Mouse (Mus musculus) kidney, adult 2 months (tissue): Measurements from ENCODE around the gene Rasgef1c. TPM values are rescaled to one million over a fixed set of nuclear protein-coding genes. Genes with fewer than 3 reads are reported as not detected.
A peak's percentile ranks its signal among the peaks of the same experiment; 100 is the strongest.

ENCODE experiments used
- DNase-seq: peaks from one replicate; pipeline ENCODE4 v3.0.0; 2021
- H3K27ac ChIP-seq: fragments of 200-500 bp; 2 replicates; pipeline ENCODE4 v1.5.1; 2012; ENCODE audit warnings: low read depth, low read length, control low read depth, inconsistent platforms; ENCODE audit not compliant: insufficient read depth
- H3K27me3 ChIP-seq: fragments of 200-500 bp; replicated peaks from 2 replicates; pipeline ENCODE4 v1.6.1; 2012; ENCODE audit warnings: mild to moderate bottlenecking, moderate library complexity, low read length, inconsistent platforms; ENCODE audit not compliant: control insufficient read depth, insufficient read depth
- H3K36me3 ChIP-seq: fragments of 200-500 bp; 2 replicates; pipeline ENCODE4 v1.6.1; 2012; ENCODE audit warnings: mild to moderate bottlenecking, moderate library complexity, low read length, inconsistent platforms; ENCODE audit not compliant: control insufficient read depth, insufficient read depth
- H3K4me1 ChIP-seq: fragments of 200-500 bp; 2 replicates; pipeline ENCODE4 v1.6.1; 2011; ENCODE audit warnings: low read length; ENCODE audit not compliant: control insufficient read depth, insufficient read depth
- H3K4me3 ChIP-seq: fragments of 200-500 bp; 2 replicates; pipeline ENCODE4 v1.5.1; 2011; ENCODE audit warnings: mild to moderate bottlenecking, low read depth, low read length, control low read depth; ENCODE audit not compliant: insufficient read depth
- CTCF ChIP-seq: fragments of 200-500 bp; conservative IDR thresholded peaks from 2 replicates; pipeline ENCODE4 v1.5.1; 2011; ENCODE audit warnings: low read depth, mild to moderate bottlenecking, control low read depth, low read length, moderate library complexity, mixed read lengths; ENCODE audit not compliant: insufficient read depth, insufficient read length
- POLR2A ChIP-seq: fragments of 200-500 bp; IDR thresholded peaks from one replicate; pipeline ENCODE4 v1.6.1; 2011; ENCODE audit warnings: low read depth, low read length, control low read depth
- WGBS: fragments of 180-500 bp; shearing (Covaris S2); methylation state at CpG from one replicate; pipeline ENCODE4 v1.1.7; 2018; 5-methylcytosine and 5-hydroxymethylcytosine counted together
- polyA plus RNA-seq: library from polyadenylated mRNA; depleted of rRNA; stranded (reverse); fragments of >200 nt; gene quantifications from 2 replicates; pipeline ENCODE4 v1.2.3, GENCODE M21; 2012

Rasgef1c gene
- polyA plus RNA-seq, 1 experiment, result 0.11 TPM

DNA sequence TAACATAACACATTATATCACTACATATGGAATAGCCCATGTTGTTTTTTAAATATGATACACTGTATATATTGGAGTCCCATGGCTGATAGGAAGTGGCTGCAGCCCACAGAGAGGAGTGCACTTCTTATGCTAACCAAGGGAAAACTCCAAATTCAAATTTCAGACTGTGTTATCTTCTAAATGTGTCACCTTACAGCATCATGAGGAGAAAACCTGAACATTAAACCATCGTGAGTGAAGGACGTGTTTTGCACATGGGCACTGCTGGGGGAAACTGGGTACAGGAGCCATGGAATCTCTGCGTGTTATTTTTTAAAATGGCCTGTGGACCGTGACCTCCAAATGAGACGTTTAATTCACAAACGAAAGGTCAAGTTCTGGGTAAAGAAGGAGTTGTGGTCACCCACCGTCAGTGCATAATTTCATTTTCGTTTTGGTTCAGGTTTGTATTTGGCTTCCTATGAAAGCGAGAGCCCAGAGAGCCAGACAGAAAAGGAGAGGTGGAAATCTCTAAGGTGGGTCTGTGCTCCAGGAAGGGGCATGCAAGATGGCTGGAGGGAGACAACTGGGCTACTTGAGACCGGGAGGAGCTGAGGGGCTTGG is 76.4 kb downstream of the Rasgef1c start:
- no peaks in the 10 kb centered on the region for H3K4me1 ChIP-seq
- H3K36me3 ChIP-seq, result no peaks in the 10 kb centered on the region
- H3K27me3 ChIP-seq, result no peaks in the 10 kb centered on the region
- WGBS, result 68% methylated on average over 10 of the region's 10 CpGs
- TF ChIP-seq POLR2A (no peak), CTCF (no peak)
- no peak for DNase-seq
- H3K4me3 ChIP-seq, result no peak overlapping the region
- H3K27ac ChIP-seq, result no peak overlapping the region

DNA sequence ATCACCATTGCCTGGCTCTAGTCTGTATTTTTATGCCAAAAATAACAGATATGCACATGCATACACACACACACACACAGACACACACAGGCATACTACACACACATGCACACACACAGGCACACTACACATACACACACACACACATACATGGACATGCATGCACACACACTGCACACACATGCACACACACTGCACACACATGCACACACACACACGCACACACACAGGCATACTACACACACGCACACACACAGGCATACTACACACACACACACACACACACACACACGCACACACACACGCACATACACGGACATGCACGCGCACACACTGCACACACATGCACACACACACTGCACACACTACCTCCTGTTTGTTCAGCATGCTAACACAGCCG is 77.3 kb downstream of the Rasgef1c start:
- H3K27me3 ChIP-seq, result no peaks in the 10 kb centered on the region
- H3K4me3 ChIP-seq, result no peak overlapping the region
- H3K36me3 ChIP-seq, result no peaks in the 10 kb centered on the region
- TF ChIP-seq POLR2A (no peak), CTCF (no peak)
- 92% methylated on average over 8 of the region's 8 CpGs for WGBS
- no peak for DNase-seq
- no peaks in the 10 kb centered on the region for H3K4me1 ChIP-seq
- no peak overlapping the region for H3K27ac ChIP-seq

DNA sequence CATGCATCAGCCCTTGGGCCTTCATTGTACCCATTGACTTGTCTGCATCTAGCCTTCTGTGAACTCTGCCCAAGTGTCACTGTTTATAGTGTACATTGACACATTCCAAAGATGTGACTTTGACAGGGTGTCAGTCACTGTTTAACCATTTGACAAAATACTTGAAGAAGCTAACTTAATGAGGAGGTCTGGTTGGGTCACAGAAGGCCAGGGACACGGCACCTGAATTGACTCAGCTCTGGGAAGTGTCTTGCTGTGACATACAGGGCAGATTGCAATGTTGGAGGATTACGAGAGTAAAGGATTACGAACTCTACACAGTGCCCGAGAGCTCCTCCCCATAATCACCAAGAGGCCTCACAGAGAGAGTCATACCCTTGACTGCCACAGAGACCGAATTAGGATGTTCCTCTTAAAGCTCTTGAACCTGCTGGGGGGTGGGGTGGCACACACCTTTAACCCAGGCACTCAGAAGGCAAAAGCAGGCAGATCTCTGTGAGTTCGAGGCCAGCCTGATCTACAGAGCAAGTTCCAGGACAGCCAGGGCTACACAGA is 79.1 kb downstream of the Rasgef1c start:
- no peaks in the 10 kb centered on the region for H3K27me3 ChIP-seq
- no peaks in the 10 kb centered on the region for H3K4me1 ChIP-seq
- H3K36me3 ChIP-seq, result no peaks in the 10 kb centered on the region
- WGBS, result 82% methylated on average over 6 of the region's 6 CpGs
- no peak overlapping the region for H3K27ac ChIP-seq
- H3K4me3 ChIP-seq, result no peak overlapping the region
- TF ChIP-seq CTCF (no peak), POLR2A (no peak)
- peak; percentile 48 for DNase-seq

DNA sequence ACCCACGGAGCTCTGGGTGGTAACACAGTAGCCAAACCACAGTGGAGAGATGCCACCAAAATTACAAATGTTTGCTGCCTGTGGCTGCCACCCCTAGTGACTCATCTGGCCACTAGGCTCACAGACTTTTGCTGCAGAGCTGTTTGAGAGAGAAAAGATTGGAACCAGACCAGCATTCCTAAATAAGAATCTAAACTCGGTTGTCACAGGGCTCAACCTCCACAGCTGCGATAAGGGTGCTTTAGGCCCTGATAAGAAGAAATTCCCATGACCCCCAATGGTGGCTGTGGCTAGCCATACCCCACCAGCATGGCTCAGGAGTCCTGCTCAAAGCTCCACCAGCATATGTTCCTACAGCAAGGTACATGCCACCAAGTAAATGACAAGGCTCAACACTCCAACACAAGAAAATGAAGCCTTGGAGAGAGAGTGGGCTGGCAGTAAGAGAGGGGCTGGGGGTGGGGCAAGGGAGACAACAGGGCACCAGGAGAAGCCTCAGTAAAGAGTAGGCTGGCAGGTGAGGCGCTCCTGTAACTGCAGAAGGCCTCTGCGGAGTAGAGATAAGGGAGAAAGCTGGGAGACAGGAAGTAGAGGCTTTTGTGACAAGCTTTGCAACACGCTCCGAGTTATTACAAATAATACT is 79.8 kb downstream of the Rasgef1c start:
- Histone ChIP-seq H3K36me3 (no peaks in the 10 kb centered on the region), H3K4me1 (no peaks in the 10 kb centered on the region), H3K27me3 (no peaks in the 10 kb centered on the region), H3K27ac (no peak overlapping the region), H3K4me3 (no peak overlapping the region)
- no peak for TF ChIP-seq CTCF
- no peak for TF ChIP-seq POLR2A
- WGBS, result 68% methylated on average over 7 of the region's 7 CpGs
- DNase-seq, result no peak

DNA sequence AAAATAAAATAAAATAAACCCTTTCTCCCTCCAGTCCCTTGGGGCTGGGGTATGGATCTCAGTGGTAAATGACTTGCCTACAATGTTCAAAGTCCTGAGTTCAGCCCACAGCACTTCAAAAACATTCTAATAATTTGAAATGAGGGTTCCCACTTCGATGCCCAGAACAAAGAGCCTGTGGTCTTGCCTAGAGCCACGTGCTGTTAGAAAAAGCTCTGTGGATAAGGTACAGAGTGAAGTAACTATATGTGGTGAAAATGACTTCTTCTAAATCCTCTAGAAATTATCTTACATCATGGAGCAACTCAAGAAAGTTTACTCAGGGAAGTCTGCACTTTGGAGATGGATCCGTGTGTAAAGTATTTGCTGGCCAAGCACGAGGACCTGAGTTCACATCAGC is 80.5 kb downstream of the Rasgef1c start:
- Histone ChIP-seq H3K36me3 (no peaks in the 10 kb centered on the region), H3K27ac (no peak overlapping the region), H3K4me3 (no peak overlapping the region), H3K27me3 (no peaks in the 10 kb centered on the region), H3K4me1 (no peaks in the 10 kb centered on the region)
- TF ChIP-seq POLR2A, result no peak
- no peak for TF ChIP-seq CTCF
- no peak for DNase-seq
- 83% methylated on average over 4 of the region's 4 CpGs for whole genome bisulfite sequencing

DNA sequence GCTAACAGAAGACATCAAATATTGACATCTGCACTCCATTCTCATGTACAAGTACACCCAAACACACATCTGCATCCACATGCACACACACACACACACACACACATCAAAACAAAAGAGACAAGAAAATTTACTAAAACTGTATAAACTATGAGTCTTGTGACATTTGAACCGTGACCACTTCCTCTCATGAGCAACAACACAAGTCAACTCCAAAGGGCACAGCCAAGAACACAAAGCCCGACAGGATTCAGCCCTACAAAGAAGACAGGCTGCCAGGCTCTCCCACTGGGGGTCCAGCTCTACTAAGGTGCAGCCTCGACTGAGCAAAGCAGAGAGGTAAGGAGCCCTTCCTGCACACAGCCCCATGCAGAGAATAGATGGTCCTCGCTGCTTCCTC is 81.2 kb downstream of the Rasgef1c start:
- H3K4me3 ChIP-seq, result no peak overlapping the region
- no peak for DNase-seq
- H3K27me3 ChIP-seq, result no peaks in the 10 kb centered on the region
- no peaks in the 10 kb centered on the region for H3K36me3 ChIP-seq
- TF ChIP-seq CTCF, result no peak
- no peak for TF ChIP-seq POLR2A
- H3K27ac ChIP-seq, result no peak overlapping the region
- no peaks in the 10 kb centered on the region for H3K4me1 ChIP-seq
- 34% methylated on average over 4 of the region's 4 CpGs for WGBS

DNA sequence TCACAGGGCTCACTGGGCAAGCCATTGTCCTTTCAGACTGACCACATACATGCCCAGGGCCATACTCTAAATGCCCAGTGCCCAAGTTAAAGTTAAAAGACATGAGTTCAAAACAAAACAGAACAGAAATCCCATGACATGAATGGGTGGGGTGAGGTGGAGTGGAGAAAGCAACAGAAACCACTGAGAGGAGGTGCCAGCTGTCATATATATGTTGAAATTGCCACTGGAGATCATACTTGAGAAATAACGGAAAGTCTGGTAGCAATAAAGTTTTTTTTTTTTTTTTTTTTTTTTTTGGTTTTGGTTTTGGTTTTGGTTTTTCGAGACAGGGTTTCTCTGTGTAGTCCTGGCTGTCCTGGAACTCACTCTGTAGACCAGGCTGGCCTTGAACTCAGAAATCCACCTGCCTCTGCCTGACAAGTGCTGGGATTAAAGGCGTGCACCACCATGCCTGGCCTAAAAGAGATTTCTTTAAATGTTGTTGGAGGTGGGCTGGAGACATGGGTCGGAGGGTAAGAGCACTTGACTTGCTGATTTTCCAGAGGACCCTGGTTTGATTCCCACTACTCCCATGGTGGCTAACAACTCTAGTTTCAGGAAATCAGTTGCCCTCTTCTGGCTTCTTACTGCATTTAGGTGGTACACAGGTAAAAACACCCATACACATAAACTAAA is 82.4 kb downstream of the Rasgef1c start:
- no peaks in the 10 kb centered on the region for H3K36me3 ChIP-seq
- no peak for TF ChIP-seq CTCF
- no peak for TF ChIP-seq POLR2A
- H3K4me3 ChIP-seq, result no peak overlapping the region
- no peak overlapping the region for H3K27ac ChIP-seq
- H3K27me3 ChIP-seq, result no peaks in the 10 kb centered on the region
- DNase-seq, result no peak
- WGBS, result 91% methylated on average over 4 of the region's 4 CpGs
- H3K4me1 ChIP-seq, result no peaks in the 10 kb centered on the region

DNA sequence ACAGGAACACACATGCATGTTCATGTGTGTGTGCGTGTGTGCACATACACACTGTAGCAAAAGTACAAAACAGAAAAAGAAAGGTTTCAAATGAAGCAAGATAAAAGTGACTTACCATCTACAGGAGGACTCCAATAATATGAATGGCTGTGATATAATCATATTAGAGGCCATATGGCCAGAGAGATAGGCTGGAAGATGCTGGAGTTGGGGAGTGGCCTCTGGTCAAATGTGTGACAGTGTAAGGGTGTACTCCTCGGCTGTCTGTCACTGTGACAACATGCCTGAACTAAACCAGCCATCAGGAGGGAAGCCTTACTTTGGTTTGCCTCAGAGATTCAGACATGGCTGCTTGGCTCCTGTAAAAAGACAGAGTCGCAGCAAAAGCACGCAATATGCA is 83.4 kb downstream of the Rasgef1c start:
- no peaks in the 10 kb centered on the region for H3K36me3 ChIP-seq
- H3K27ac ChIP-seq, result no peak overlapping the region
- H3K4me1 ChIP-seq, result no peaks in the 10 kb centered on the region
- no peak for DNase-seq
- no peak for TF ChIP-seq POLR2A
- no peak for TF ChIP-seq CTCF
- no peak overlapping the region for H3K4me3 ChIP-seq
- WGBS, result 87% methylated on average over 4 of the region's 4 CpGs
- no peaks in the 10 kb centered on the region for H3K27me3 ChIP-seq
